Mouse (Mus musculus) midbrain, postnatal 0 days (tissue): ENCODE results near the gene Rasgef1b. TPM values are rescaled to one million over a fixed set of nuclear protein-coding genes. Genes with fewer than 3 reads are reported as not detected.

Experiments used
- ATAC-seq: fragments of 200-750 bp; cut with Nextera tagmentation; 2 replicates; pipeline ENCODE4 v1.8.0; 2017; ENCODE audit warnings: moderate number of reproducible peaks, mild to moderate bottlenecking, moderate TSS enrichment, moderate library complexity; ENCODE audit not compliant: low FRiP score
- DNase-seq: peaks from one replicate; pipeline ENCODE4 v3.0.0-alpha.2; 2015; ENCODE audit warnings: low spot score
- H3K27ac ChIP-seq: fragments of 300-500 bp; sonication (generic); 2 replicates; pipeline ENCODE4 v1.5.1; 2014; ENCODE audit warnings: low read depth, mild to moderate bottlenecking, low read length, mixed read lengths
- H3K27me3 ChIP-seq: fragments of 300-500 bp; sonication (generic); 2 replicates; pipeline ENCODE4 v1.6.1; 2014; ENCODE audit warnings: low read length, control low read depth, mixed read lengths; ENCODE audit not compliant: insufficient read depth
- H3K36me3 ChIP-seq: fragments of 300-500 bp; sonication (generic); 2 replicates; pipeline ENCODE4 v1.6.1; 2014; ENCODE audit warnings: low read length, control low read depth, mixed read lengths; ENCODE audit not compliant: insufficient read depth
- H3K4me1 ChIP-seq: fragments of 300-500 bp; sonication (generic); 2 replicates; pipeline ENCODE4 v1.6.1; 2014; ENCODE audit warnings: mild to moderate bottlenecking, control low read depth, antibody characterized with exemption, low read length, mixed read lengths; ENCODE audit not compliant: insufficient read depth
- H3K4me2 ChIP-seq: fragments of 300-500 bp; sonication (generic); 2 replicates; pipeline ENCODE4 v1.6.1; 2014; ENCODE audit warnings: low read depth, mild to moderate bottlenecking, low read length, mixed read lengths; ENCODE audit not compliant: poor library complexity, severe bottlenecking
- H3K4me3 ChIP-seq: fragments of 300-500 bp; sonication (generic); 2 replicates; pipeline ENCODE4 v1.5.1; 2014; ENCODE audit warnings: low read depth, mild to moderate bottlenecking, low read length, moderate library complexity
- H3K9ac ChIP-seq: fragments of 300-500 bp; sonication (generic); replicated peaks from 2 replicates; pipeline ENCODE4 v1.6.1; 2014; ENCODE audit warnings: mild to moderate bottlenecking, low read length, moderate library complexity, mixed read lengths; ENCODE audit not compliant: poor library complexity, severe bottlenecking
- H3K9me3 ChIP-seq: fragments of 300-500 bp; sonication (generic); 2 replicates; pipeline ENCODE4 v1.6.1; 2016; ENCODE audit warnings: low read length, control low read depth
- CTCF ChIP-seq: IDR thresholded peaks from 2 replicates; pipeline ENCODE4 v1.5.1; 2016; ENCODE audit warnings: antibody characterized with exemption, mild to moderate bottlenecking
- WGBS: fragments of 180-500 bp; shearing (Covaris S2); extraction: QIAGEN DNeasy Blood & Tissue Kit; methylation state at CpG from one replicate; pipeline ENCODE4 v1.1.7; 2014; 5-methylcytosine and 5-hydroxymethylcytosine counted together
- polyA plus RNA-seq: library from polyadenylated mRNA; unstranded; fragments of >200 nt; fragmentation: Nextera tagmentation; extraction: Ambion mirVana; gene quantifications from 2 replicates; pipeline ENCODE4 v1.2.1, GENCODE M21; 2015
- total RNA-seq: library from RNA; depleted of rRNA; stranded (reverse); fragments of >200 nt; gene quantifications from 2 replicates; pipeline ENCODE4 v1.2.3, GENCODE M21; 2014

The Rasgef1b gene
- total and polyA plus RNA-seq, 2 experiments from 2014 or later, result 36.0 to 44.6 TPM

DNA sequence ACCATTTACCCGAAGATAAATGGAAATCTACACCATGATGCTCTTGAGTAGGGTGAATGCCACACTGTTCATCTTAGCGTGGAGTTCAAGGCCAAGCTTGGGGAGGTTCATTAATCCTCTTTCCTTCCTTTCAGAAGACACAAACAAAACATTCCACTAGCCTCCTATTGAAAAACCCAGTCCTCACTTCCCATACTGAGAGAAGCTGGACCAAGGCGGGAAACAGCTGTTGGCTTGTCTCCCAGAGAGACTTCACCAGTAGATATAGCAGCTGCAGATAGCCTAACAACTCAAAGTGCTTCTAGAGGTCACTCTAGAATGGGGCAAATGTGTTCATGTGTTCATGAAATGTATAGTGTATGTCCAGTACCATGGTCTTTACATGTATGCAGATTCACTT, 495.7 kb downstream of the Rasgef1b start:
- no peaks in the 10 kb centered on the region for H3K4me1 ChIP-seq
- H3K9me3 ChIP-seq, result no peaks in the 10 kb centered on the region
- ATAC-seq, result no peak
- H3K4me3 ChIP-seq, result no peak overlapping the region
- H3K36me3 ChIP-seq, result peaks cover 17% of the 10 kb centered on the region
- H3K27ac ChIP-seq, result no peak overlapping the region
- H3K27me3 ChIP-seq, result no peaks in the 10 kb centered on the region
- 65% methylated on average over 3 of the region's 3 CpGs for WGBS
- no peak overlapping the region for H3K4me2 ChIP-seq
- DNase-seq, result no peak
- TF ChIP-seq CTCF, result no peak
- no peak overlapping the region for H3K9ac ChIP-seq

DNA sequence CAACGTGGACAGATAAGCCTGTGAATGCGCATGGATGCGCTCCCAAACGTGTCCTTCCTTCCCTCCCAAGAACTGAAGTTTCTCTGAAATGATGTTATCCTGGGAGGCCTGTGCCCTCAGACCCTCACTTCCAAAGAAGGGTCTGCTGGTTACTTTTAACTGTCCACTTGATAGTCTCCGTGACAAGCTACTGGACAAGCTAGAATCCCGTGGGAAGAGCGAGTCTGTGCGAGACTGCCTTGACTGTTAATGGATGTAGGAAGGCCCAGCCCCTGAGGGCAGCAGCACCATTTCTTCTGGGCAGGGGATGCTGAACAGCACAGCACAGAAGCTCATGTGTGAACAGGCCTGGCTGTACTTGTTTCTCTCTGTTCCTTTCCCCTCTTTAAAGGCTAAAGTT, 496.5 kb downstream of the Rasgef1b start:
- H3K9ac ChIP-seq, result no peak overlapping the region
- DNase-seq (no peak), ATAC-seq (no peak)
- no peak overlapping the region for H3K4me2 ChIP-seq
- no peak overlapping the region for H3K4me3 ChIP-seq
- H3K4me1 ChIP-seq, result no peaks in the 10 kb centered on the region
- WGBS, result 93% methylated on average over 8 of the region's 8 CpGs
- H3K36me3 ChIP-seq, result peaks cover 16% of the 10 kb centered on the region
- H3K9me3 ChIP-seq, result no peaks in the 10 kb centered on the region
- no peak for TF ChIP-seq CTCF
- no peak overlapping the region for H3K27ac ChIP-seq
- no peaks in the 10 kb centered on the region for H3K27me3 ChIP-seq

GRCm38 (mm10) chr5:99230476-99230875, 498.4 kb downstream of the Rasgef1b start:
- 84% methylated on average over 7 of the region's 7 CpGs for WGBS
- H3K36me3 ChIP-seq, result peaks cover 16% of the 10 kb centered on the region

DNA sequence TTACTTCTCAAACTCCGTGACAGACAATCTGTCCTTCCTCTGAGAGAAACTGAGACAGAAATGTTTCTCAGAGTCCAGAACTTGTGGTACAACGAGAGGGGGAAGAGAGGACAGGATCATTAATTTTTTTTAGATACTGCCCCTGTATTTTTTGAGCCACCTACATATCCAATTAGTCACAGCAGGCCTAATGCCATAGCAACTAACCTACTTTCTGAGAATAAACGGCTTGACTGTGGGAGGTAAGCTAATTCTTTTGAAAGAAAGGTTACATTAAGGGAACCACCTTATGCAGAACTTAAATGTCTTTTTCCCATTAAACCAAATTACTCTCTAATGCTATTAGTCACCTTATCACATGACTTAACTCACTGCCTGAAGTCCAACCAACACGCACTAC, 501.5 kb downstream of the Rasgef1b start:
- ATAC-seq (no peak), DNase-seq (no peak)
- Histone ChIP-seq H3K9ac (no peak overlapping the region), H3K4me2 (no peak overlapping the region), H3K27me3 (no peaks in the 10 kb centered on the region), H3K36me3 (peaks cover 11% of the 10 kb centered on the region), H3K4me1 (no peaks in the 10 kb centered on the region), H3K9me3 (no peaks in the 10 kb centered on the region), H3K4me3 (no peak overlapping the region), H3K27ac (no peak overlapping the region)
- no peak for TF ChIP-seq CTCF
- 63% methylated on average over 4 of the region's 4 CpGs for WGBS

More at GRCm38 (mm10) chr5:99230476-99230875, 498.4 kb downstream of the Rasgef1b start:
- Histone ChIP-seq H3K9ac (no peak overlapping the region), H3K4me1 (no peaks in the 10 kb centered on the region), H3K4me3 (no peak overlapping the region), H3K27ac (no peak overlapping the region), H3K27me3 (no peaks in the 10 kb centered on the region), H3K4me2 (no peak overlapping the region), H3K9me3 (no peaks in the 10 kb centered on the region)
- no peak for DNase-seq
- no peak for ATAC-seq
- TF ChIP-seq CTCF, result no peak

DNA sequence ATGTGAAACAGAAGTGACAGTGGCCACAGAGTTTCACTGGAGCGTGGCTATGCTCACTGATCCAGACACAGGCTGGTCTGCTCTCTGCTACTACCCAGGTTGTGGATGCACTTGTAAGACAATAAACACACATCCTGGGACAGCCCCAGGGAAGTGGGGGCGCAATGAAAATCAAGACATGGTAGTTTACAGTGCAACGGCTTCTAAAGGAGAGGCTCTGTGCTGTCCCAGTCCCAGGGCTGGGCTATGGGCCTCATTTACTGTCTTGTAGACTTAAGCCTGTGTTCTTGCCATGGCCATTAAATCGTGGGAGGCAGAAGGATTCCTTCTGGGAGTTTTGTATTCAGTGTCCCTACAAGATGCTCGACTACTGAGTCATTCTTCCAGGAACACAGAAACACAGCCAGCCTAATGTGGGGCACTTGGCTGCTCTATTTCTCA, 504.3 kb downstream of the Rasgef1b start:
- 63% methylated on average over 5 of the region's 5 CpGs for WGBS
- no peak for ATAC-seq
- Histone ChIP-seq H3K4me2 (no peak overlapping the region), H3K4me3 (no peak overlapping the region), H3K27ac (no peak overlapping the region), H3K9ac (no peak overlapping the region), H3K27me3 (no peaks in the 10 kb centered on the region), H3K4me1 (no peaks in the 10 kb centered on the region), H3K9me3 (0 out of 2 replicates have a peak, but pooled peaks cover 4% of the 10 kb centered on the region), H3K36me3 (peaks cover 21% of the 10 kb centered on the region)
- peak; percentile 34 for DNase-seq
- no peak for TF ChIP-seq CTCF

GRCm38 (mm10) chr5:99223869-99224498, 504.9 kb downstream of the Rasgef1b start:
- Histone ChIP-seq H3K27me3 (no peaks in the 10 kb centered on the region), H3K9ac (no peak overlapping the region), H3K4me3 (no peak overlapping the region), H3K4me2 (no peak overlapping the region), H3K4me1 (no peaks in the 10 kb centered on the region), H3K27ac (no peak overlapping the region), H3K36me3 (peaks cover 18% of the 10 kb centered on the region), H3K9me3 (0 out of 2 replicates have a peak, but pooled peaks cover 4% of the 10 kb centered on the region)
- no peak for TF ChIP-seq CTCF
- WGBS, result 62% methylated on average over 15 of the region's 15 CpGs
- DNase-seq (no peak), ATAC-seq (no peak)
